Mouse (Mus musculus) cerebellum, postnatal 10 days (tissue): ENCODE measurements at regions not wholly inside any gene's neighbourhood (a gene's known extent, or its start where the extent isn't known, plus 50 kb on each side); places are given as distances from the start of the nearest gene placed in this dataset.
A peak's percentile ranks its signal among the peaks of the same experiment; 100 is the strongest.

ENCODE experiments used
- DNase-seq, 2 experiments: peaks; one replicate each; pipeline ENCODE4 v3.0.0; 2021; ENCODE audit warnings: mixed read lengths in 2 of 2

DNA sequence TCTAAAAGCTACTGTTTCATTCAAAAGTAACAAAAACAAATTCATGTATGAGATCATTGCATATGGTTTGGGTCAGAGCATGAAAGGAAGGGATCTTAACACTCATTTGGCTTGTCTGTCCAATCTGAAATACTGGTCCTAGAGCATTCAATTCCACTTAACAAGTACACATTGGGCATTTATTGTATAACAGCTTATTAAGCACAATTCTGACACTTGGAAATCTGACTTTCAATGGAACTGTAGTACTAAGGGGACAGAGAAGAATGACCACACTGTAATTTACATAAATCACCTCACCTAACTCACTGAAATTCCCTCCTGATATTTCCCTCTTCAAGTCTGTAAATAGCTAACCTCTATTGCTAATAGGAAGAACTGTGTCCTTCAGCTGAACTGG, 201.5 kb upstream of the Ldb2 start:
- DNase-seq, result no peak

- no peak for DNase-seq
Observed at GRCm38 (mm10) chr5:44999032-44999431, 199.6 kb upstream of the Ldb2 start.

- peak; percentile 14 to 31 for DNase-seq
Observed at GRCm38 (mm10) chr5:44975456-44976195, 176.1 kb upstream of the Ldb2 start.

- peak in 1 of 2 experiments; percentile 4 for DNase-seq
Observed at GRCm38 (mm10) chr5:44943023-44943921, 143.8 kb upstream of the Ldb2 start.

DNA sequence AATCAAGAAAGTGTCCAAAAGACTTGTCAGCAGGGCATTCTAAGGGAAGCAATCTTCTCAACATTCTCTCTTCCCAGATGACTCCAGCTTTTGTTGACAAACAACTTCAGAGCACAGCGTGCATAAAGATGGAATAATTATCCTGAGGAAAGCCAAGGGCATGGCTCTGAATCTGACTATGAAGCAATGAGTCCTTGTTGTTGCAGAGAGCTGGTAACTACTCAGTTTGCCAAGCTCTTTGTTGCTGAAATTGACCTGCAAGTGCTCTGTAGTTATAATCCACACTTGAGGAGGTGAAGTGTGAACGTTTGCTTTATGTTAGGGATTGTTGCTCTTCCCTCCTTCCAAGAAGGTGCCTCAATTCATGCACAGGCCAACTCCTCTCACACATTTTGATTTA, 143.1 kb upstream of the Ldb2 start:
- no peak for DNase-seq

GRCm38 (mm10) chr5:44925476-44925875, 126.0 kb upstream of the Ldb2 start:
- no peak for DNase-seq

DNA sequence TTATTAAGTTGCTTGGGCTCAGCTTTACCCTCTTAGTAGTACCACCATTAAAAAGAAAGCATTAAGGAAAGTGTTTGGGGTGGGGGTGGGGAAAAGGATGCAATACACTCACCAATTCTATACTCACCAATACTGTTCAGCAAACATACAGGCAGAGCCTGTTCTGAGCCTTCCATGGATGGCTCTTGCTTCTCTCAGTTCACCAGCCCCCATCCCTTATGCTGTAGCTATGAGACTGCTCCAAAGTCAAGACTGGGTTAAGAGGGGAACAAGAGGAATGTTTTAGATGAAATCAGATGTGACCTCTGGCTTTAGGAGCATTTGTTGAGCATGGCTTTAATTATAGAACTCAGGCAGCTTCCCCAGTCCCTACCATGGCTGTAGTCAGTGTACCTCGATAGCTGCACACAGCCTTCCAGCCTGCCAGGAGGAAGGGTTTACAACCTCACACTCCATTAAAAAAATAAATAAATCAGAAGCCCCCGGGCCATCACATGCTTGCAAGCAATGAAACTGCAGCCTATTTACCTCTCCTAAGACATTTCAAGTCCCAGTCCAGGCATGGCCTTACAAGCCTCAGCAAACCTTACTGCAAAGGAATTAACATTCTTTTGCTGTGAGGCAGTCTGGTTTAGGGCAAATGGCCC, 122.8 kb upstream of the Ldb2 start:
- DNase-seq, result no peak

DNA sequence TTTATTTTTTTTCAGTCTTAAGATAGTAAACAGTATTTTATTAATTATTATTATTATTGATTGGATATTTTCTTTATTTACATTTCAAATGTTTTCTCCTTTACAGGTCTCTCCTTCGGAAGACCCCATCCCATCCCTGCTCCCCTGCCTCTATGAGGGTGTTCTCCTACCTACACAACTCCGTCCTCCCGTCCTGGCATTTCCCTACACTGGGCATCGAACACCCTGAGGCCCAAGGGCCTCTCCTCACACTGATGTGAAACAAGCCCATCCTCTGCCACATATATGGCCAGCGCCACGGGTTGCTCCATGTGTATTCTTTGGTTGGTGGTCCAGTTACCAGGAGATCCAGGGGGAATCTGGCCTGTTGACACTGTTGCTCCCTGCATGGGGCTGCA, 118.3 kb upstream of the Ldb2 start:
- no peak for DNase-seq

DNA sequence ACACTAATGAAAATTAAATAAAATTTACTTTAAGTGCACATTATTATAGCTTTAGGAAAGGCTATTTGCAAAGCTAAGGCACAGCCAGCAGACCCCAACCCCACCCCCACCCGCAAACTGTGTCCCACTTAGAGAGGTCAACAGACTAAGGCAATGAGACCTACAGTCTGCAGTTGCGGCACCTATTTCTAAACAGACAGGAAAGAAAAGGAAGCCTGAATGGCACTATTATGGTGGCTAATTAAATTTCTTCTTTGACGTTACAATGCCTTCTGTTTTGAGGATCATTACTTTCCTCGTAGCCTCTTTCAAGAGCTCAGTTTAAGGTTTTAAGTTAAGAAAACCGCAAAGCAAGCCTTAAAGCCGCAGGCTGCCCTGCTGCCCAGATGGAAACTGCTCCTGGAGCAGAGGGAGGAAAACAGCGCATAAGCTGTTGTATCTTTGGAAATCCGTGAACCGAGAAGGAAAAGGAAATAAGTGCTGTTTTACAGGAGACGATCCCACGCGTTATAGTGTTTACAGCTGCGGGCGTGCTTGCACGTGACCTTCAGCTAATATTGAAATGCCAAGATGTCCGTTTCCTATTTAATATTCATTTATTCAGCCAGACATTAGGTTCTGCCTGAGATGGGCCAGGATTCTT, 117.8 kb upstream of the Ldb2 start:
- DNase-seq, result no peak

DNA sequence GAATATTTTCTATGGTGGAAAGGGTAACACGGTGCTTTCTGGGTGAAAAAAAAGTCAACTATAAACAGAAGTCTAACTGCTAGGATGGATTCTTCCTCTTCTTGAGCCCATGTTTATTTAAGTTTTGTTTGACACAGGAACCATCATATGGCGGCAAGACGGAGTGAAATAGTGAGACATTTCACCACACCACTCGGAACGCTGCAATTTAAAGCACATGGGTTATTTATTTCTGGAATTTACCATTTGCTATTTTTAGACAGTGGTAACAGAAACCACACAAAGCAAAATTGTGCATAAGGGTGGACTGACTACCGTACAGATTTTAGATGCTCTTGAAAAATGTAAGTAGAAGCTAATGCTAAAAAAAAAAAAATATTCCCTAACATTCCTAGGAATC, 103.1 kb upstream of the Ldb2 start:
- no peak for DNase-seq

DNA sequence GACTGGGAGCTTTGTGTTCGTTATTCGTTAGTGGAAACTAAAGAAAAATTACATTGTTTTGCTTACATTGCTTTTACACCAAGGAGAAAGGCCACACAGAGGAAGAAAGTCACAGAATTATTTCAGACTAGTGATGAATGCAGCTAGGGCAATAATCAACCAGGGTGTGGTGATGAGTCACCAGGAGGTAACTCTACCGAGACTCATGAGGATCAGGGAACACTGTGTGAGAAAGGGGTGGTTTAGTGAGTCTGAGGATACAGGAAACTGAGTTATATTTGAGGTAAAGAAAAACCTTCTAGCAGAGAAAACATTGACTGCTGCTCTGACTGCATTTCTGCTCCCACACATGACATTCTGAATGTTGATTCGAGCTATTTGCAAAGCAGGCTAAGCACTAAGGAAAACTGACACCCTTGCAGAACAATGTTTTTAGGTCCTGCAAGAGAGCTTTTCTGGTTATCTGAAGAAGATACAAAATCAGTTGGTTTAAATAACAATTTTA, 87.1 kb upstream of the Ldb2 start:
- no peak for DNase-seq

GRCm38 (mm10) chr5:44876946-44877345, 77.5 kb upstream of the Ldb2 start:
- DNase-seq, result peak; percentile 33 to 37

GRCm38 (mm10) chr5:44872243-44872642, 72.8 kb upstream of the Ldb2 start:
- DNase-seq, result no peak

DNA sequence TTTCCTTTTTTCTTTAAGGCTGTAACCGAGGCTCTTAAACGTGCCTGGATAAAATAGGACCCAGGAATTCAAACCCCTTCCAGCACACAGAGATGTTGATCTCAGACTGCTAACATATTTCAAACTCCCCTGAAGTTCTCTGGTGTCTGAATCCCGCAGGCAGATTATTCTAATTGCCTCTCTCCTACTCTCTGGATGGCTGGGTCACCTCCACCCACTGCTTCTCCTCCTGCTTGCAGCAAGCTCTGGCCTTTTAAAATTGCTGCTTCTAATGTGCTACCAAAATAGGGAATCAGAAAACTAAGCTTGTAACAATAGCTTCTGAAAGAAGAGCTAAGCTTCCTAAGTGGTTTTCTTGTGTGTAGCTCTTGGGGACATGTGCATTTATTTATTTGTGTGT, 64.4 kb upstream of the Ldb2 start:
- DNase-seq, result no peak

DNA sequence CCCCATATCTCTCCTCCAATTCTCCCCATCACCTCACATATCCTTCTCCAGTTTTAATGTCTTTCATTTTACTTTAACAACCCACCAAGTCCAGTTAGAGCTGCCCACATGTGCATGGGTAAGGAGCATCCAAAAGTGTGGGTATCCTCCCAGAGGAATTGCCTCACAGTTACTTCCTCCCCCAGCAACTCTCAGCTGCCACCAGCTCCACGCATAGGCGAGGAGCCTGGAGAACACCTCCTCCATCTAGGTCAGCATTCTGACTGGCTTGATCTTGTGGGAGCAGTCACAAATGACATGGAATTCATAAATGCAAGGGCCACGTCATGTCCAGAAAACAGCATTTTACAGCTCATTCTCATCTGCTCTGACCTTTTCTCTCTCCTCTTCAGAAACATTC, 63.9 kb upstream of the Ldb2 start:
- DNase-seq, result no peak

- DNase-seq, result no peak
Observed at GRCm38 (mm10) chr5:44854189-44854588, 54.7 kb upstream of the Ldb2 start.
